Mouse (Mus musculus) myocyte (in vitro differentiated cells): ENCODE data around the gene Rarg.

ENCODE experiments used
- E2F4 ChIP-seq: IDR thresholded peaks from one replicate; pipeline ENCODE4 v1.6.1; 2011; ENCODE audit warnings: mild to moderate bottlenecking, control low read depth, moderate library complexity; ENCODE audit not compliant: insufficient read depth
- MYOG ChIP-seq, 3 experiments: IDR thresholded peaks; one replicate each; pipeline ENCODE4 v1.6.1; 2011; ENCODE audit warnings: control low read depth in 2 of 3, low read depth in 2 of 3, mild to moderate bottlenecking in 2 of 3; ENCODE audit not compliant: insufficient read length in 2 of 3, control insufficient read depth in 1 of 3, insufficient read depth in 1 of 3
- POLR2A ChIP-seq: IDR thresholded peaks from one replicate; pipeline ENCODE4 v1.6.1; 2011; ENCODE audit warnings: low read depth, mild to moderate bottlenecking, control low read depth, moderate library complexity; ENCODE audit not compliant: insufficient read length
- POLR2AphosphoS2 ChIP-seq: IDR thresholded peaks from one replicate; pipeline ENCODE4 v1.6.1; 2011; ENCODE audit warnings: low read depth, control low read depth; ENCODE audit not compliant: insufficient read length
- SRF ChIP-seq: IDR thresholded peaks from one replicate; pipeline ENCODE4 v1.6.1; 2011; ENCODE audit warnings: low read depth; ENCODE audit not compliant: control insufficient read depth, insufficient read length
- TCF3 ChIP-seq: IDR thresholded peaks from one replicate; pipeline ENCODE4 v1.6.1; 2011; ENCODE audit warnings: low read depth, control low read depth; ENCODE audit not compliant: insufficient read length
- USF1 ChIP-seq: IDR thresholded peaks from one replicate; pipeline ENCODE4 v1.6.1; 2011; ENCODE audit warnings: low read depth, mild to moderate bottlenecking, control low read depth, moderate library complexity

GRCm38 (mm10) chr15:102204674-102205505 lies 52.4 kb downstream of the Rarg start, which contains the start of gene Csad:
- no peak for TF ChIP-seq POLR2A
- TF ChIP-seq USF1, result no peak
- no peak for TF ChIP-seq MYOG (IDR thresholded peaks at IDR 0.05; ENCODE audit: control insufficient read depth in 1 of 3, insufficient read depth in 1 of 3, insufficient read length in 2 of 3, low read depth in 2 of 3)
- TF ChIP-seq SRF, result no peak
- TF ChIP-seq E2F4, result no peak
- TF ChIP-seq TCF3, result no peak
- TF ChIP-seq POLR2AphosphoS2, result no peak
